In the genomic region with DNA sequence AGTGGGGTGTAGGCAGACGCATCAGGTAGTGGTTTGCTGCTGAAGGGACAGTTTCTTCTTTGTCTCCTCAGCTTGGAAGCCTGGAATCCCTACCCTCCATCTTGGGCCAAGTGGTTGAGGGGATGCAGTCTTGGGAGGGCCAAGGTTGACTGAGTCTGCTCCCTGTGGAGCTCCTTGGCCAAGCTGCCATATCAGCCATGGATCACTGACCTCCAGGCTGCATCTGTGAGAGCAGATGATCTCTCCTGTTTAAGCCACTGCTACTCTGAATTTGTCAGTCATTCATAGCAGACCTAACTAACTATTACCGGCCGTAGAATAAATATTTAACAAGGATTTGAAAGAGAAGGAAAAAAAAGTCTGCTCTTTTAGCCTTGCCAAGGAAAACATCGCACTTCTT, we compare ENCODE assay signal across 21 mouse cellular contexts.
"Had no signal": no experiment of that assay in that cellular context is flagged by ENCODE, and none has a peak within 500 bp of the region (broad histone marks: within the 10 kb centered on the region; RNA-seq: fewer than 3 reads in every experiment).

No protein-coding gene starts in this region.

- DNase-seq: liver, postnatal 0 days; lung, embryonic 14.5 days; right cerebral cortex, adult 18-20 months; right cerebral cortex, postnatal 14 days; right cerebral cortex, postnatal 4 days; thymus, adult 2 months; thymus, postnatal 14 days; thymus, postnatal 4 days had no signal

- ATAC-seq: intestine, embryonic 15.5 days; liver, postnatal 0 days; lung, postnatal 0 days; midbrain, embryonic 15.5 days had no signal

- H3K4me2 ChIP-seq: intestine, embryonic 15.5 days; limb, embryonic 12.5 days; limb, embryonic 15.5 days; liver, embryonic 11.5 days; lung, embryonic 14.5 days; midbrain, embryonic 12.5 days; midbrain, embryonic 15.5 days; neural tube, embryonic 12.5 days; neural tube, embryonic 15.5 days had no signal

- H3K9ac ChIP-seq: intestine, embryonic 15.5 days; limb, embryonic 12.5 days; limb, embryonic 15.5 days; liver, embryonic 14.5 days; liver, postnatal 0 days; lung, embryonic 14.5 days; midbrain, embryonic 12.5 days; midbrain, embryonic 15.5 days; neural tube, embryonic 12.5 days; neural tube, embryonic 15.5 days had no signal

- H3K4me3 ChIP-seq: intestine, embryonic 15.5 days; limb, embryonic 12.5 days; limb, embryonic 15.5 days; midbrain, embryonic 12.5 days; midbrain, embryonic 15.5 days; neural tube, embryonic 12.5 days; neural tube, embryonic 15.5 days had no signal

- H3K27me3 ChIP-seq: intestine, embryonic 15.5 days had no signal

- H3K27ac ChIP-seq: intestine, embryonic 15.5 days; kidney, postnatal 0 days; limb, embryonic 12.5 days; limb, embryonic 15.5 days; liver, embryonic 14.5 days; macrophage; midbrain, embryonic 12.5 days; midbrain, embryonic 15.5 days; neural tube, embryonic 12.5 days; neural tube, embryonic 15.5 days; stomach, postnatal 0 days had no signal

- H3K36me3 ChIP-seq: intestine, embryonic 15.5 days; limb, embryonic 12.5 days; limb, embryonic 15.5 days; midbrain, embryonic 12.5 days; midbrain, embryonic 15.5 days; neural tube, embryonic 12.5 days; neural tube, embryonic 15.5 days had no signal

- H3K4me1 ChIP-seq: intestine, embryonic 15.5 days; limb, embryonic 12.5 days; limb, embryonic 15.5 days had no signal

- H3K9me3 ChIP-seq: intestine, embryonic 15.5 days; limb, embryonic 12.5 days; limb, embryonic 15.5 days; midbrain, embryonic 12.5 days; midbrain, embryonic 15.5 days; neural tube, embryonic 12.5 days; neural tube, embryonic 15.5 days had no signal
